Mouse (Mus musculus) gastrocnemius, postnatal 25 days (tissue): ENCODE measurements around the gene Gda. TPM values are rescaled to one million over a fixed set of nuclear protein-coding genes. Genes with fewer than 3 reads are reported as not detected.
A peak's percentile ranks its signal among the peaks of the same experiment; 100 is the strongest.

ENCODE experiments used
- DNase-seq: peaks from one replicate; pipeline ENCODE4 v3.0.0; 2022
- long read RNA-seq, 2 experiments: library from polyadenylated mRNA; stranded (forward); transcript quantifications; one replicate each; pipeline ENCODE4 v2.0.0; 2021
- total RNA-seq, 2 experiments: library from RNA; stranded (reverse); gene quantifications; 1 replicate in 1 of 2; 2 replicates in 1 of 2; pipeline ENCODE4 v1.2.3; 2021

Gene Gda
- total RNA-seq = 1 to 10 TPM; 4.9 to 8.5 TPM
- long read RNA-seq, experiment 1 = 0 reads
- long read RNA-seq, experiment 2, partial matches to known transcripts = 0 of 3 reads
- long read RNA-seq, experiment 2, other reads (novel, unspliced or antisense) = 3 of 3 reads

DNA sequence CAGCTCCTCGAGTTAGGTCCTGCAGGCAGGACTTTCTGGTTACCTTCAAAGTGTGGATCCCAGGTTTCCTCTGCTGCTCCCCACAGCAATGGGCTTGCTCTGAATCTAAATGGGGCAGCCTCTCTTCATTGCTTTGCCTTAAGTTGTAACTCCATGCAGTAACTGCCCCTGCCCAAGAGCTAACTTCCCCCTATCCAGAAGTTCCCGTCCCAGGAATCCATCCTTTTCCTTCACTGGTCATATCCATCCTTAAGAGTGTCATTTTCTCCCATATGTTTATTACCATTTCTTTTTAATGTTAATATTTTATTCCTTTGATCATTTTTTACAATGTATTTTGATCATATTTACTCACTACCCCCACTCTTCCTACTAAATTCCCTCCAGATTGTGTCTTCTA, at the start of gene Gda:
Gda (minus strand) TSS at position 101 of the 400 bp plus-strand sequence.
- DNase-seq = no peak

DNA sequence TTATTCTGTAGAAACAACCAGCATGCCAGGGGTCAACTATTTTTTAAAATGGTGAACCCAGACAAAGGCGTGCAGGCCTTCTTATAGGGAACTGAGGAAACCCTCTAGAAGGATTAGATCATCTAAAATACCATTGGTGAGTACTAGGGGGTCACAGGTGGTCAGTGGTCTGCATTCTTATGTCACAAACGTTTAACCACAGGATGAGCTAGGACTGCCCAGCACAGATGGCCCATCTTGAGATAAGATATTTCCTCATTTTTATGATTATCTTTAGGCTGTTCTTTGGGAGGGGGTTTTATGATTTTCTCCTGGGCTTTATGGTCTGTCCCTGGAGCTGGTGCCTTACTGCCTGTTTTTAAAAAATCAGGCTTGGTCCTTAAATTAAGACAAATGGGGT, 47.0 kb upstream of the Gda start:
- no peak for DNase-seq

DNA sequence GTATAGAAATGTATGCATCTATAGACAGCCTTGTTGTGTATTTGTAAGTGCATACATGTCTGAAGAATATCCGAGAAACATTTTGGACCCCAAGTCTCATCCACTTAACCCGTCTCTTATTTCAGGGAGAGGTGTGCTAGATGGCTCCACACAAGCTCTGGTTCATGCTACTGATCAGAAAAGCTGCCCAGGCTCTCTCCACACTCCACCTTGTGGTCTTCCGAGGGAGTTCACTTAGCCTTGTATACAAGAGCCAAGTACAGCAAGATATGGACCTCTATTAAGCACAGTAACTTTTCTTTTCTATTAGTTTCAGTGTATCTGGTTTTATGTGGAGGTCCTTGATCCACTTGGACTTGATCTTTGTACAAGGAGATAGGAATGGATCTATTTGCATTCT, 36.9 kb upstream of the Gda start:
- no peak for DNase-seq

DNA sequence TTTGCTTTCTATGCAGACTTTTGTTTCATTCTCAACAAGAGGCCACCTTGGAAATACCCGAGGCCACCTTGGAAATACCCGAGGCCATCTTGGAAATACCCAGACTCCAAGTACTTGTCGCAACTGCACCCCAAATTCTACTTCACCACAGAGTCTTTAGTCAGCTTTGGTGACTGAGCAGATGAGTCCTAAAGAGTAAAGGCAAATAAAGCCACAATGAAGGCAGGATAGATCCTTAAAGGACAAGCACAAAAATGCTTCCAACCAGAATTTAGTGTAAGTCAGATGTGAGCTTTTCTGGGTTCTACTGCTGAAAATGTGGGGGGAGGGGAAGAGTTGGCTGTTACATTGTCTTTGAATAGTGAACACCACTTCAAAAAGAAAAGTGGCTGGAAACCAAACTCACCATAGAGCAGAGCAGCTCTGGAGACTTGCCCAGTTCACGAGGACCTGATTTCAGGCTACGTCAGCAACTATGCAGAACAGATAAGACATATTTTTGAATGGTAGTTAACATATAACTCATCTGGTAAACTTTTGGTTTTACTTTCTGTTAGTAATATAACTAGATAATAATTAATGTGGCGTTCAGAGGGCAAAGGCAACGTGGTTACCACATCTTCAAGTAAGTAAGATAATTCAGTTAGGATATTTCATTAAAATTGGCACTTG, 34.5 kb upstream of the Gda start:
- no peak for DNase-seq

DNA sequence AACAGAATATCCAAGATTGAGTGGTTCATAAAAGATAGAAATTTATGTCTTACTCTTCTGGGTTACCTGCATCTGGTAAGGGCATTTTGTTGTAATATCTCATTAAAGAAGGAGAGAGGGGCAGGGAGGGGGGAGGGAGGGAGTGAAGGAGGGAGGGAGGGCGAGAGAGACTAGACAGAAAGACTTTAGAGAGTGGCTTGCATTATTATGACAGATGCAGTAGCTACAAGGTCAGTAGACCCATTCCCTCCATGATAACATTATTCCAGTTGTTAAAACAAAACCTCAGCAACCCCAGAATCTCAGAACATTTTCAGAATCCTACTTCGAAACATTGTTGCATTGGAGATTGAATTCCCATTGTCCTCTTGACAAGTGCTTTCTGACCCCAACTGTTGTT, 33.9 kb upstream of the Gda start:
- DNase-seq = no peak

DNA sequence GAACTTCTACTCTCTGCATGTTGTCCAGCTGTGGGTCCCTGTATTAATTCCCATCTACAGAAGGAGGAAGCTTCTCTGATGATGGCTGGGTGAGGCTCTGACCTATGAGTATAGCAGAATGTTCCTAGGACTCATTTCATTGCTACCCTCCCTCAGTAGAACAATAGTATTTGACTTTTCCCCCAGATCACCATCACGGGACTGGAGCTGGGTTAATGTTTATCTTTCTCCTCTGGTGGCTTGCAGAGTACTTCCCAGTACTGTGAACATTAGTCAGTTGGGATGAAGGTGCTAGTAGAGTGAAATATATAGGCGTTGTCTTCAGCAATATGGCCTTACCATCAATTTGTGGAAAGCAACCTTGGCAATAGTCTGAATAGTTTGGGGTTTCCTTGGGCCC, 31.5 kb upstream of the Gda start:
- no peak for DNase-seq

DNA sequence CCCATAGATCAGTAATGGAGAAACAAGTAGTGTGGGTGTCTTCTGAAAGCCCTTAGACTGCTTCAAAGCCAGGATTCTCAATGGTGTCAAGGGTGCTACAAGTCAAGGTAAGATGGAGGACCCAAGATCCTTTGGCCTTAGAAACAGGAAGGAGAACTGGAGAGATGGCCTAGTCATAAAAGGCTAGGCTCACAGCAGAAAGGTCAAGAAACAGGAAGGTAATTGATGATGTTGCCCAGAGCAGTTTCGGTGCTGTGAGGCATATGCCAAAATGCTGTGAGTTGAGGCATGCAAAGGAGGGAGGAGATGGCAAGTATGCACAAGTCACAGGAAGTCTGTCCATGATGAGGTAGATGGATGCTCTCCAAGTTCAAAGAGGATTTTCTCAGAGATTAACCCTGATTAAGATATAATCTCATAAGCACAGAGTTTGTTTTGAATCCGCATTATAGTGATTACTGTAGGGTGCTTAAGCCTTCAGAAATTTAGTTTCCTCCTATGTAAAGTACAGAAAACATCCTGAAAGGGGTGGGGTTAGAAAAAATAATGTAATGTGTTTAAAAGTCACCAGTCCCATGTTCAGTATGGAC, 26.2 kb upstream of the Gda start:
- DNase-seq = no peak

DNA sequence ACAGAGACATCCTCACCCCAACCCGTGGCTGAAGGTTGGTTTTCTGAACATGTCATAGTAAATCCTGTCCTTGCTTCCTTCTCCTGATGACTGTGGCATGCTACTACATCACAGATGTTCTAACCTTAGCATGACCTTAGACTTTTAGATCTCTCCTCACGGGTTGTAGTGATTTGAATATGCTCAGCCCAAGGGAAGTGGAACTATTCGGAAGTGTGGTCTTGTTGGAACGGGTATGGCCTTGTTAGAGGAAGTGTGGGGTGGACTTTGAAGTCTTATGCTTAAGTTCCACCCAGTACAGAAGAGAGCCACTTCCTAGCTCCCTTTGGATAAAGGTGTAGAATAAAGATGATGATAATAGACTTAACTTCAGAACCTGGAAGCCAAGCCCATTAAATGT, 22.6 kb upstream of the Gda start:
- no peak for DNase-seq

DNA sequence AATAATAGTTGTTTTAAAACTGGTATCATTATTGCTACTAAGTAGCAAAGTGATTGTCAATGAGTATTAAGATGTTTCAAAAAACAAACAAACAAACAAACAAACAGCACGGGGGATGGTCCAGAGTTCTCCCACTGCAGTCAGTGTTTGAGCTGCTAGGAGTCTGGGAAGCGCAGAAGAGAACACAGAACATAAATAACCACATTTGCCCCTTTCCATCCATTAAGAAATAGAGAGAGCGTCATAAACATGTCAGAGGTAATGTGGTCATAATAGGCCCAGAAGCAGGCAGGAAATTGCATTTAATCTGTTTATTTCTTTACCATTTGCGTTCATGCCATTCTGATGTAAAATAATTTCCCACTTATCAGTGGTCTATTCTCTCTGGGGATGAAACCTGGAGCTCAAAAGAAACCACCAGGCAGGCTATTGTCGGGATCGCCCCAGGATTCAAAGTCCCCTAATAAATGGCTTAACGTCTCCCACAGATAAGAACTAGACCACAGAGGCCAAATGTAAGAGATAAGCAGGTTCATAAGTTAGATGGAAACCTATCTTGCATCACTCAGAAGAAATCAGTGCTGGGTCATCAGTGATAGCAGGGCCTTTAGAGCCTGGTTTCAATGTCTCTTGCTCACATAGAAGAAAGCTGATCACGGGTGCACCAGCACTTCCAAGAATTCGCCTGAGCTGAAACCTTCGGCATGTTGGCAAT, 20.7 kb upstream of the Gda start:
- no peak for DNase-seq

DNA sequence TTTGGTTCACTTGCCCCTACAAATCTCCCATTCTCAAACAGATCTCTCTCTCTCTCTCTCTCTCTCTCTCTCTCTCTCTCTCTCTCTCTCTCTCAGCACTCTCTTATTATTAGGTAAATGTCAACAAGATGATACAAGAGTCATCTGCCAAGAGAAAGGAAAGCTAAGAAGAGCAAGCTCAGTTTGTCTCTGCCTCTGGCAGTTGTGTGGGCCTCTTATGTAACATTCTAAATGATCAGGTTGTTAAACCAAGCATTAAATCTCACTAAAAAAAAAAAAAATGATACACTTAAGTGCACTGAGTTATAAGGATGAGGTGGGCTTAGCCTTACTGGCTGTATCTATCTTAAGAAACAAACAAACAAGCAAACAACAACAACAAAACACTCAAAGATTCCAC, 18.1 kb upstream of the Gda start:
- DNase-seq = no peak

DNA sequence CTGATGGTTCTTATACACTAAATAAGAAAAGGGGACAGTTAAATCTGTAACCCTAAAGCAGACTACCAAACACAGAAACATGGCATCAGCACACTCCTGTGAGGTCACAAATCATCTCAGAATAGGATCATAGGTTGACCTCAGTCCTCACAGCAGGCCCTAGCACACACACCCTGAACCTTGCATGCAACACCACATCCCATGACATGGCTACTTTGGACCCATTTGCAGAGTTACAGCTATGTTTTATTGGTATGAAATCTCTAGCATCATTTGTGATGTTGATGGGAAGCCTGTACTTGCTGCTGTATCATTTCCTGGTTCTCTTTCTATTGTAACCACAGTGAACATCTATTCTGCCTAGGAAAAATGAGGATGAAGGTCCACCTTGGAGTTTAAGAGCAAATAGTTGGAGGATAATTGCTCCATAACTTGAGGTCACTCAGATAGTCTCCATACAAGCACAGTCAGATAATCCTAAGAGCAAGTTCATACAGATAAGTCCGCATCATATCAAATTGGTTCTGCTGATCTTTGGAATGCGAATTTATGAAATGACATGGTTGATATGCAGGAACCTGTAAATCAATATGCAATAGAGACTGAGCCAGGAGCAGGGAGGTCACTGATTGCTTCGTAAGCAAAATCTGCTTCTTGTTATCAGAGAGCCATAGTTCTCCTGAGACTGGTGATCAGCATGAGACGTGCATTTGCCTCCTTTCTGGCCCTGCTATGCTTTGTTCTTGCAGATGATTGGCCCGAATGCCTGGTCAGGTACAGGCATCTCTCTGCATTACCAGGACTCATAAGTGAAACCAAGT, 14.1 kb upstream of the Gda start:
- no peak for DNase-seq

DNA sequence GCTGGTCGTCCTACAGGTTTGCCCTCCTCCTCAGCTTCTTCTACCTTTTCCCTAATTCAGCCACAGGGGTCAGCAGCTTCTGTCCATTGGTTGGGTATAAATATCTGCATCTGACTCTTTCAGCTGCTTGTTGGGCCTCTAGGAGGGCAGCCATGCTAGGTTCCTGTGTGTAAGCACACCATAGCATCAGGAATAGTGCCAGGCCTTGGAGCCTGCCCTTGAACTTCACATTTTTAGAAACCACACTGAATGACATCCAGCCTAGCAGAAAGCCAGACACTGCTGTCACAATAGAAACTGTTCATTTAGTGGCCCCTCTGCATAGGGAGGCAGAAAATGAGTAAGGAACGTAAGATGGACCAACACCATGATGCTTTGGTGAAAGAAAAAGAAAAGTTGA, 8.9 kb upstream of the Gda start:
- DNase-seq = no peak

DNA sequence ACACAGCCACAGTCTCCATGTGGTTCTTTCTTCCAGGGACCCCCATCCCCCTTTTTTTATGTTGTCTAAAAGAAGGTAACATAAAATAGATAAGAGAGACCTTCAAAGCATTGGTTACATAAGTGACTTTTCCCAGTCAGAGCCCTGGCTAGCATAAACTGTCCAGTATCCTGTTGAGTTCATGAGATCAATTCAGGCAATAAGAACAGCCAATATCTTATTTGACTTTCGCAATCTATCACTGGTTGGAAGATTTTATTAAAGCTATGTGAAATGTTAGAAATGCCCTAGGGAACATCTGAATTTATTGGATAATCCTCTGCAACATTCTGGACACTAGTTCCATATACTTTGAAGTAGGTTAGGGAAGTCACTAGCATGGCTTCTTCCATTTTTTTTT, 7.8 kb upstream of the Gda start:
- no peak for DNase-seq

DNA sequence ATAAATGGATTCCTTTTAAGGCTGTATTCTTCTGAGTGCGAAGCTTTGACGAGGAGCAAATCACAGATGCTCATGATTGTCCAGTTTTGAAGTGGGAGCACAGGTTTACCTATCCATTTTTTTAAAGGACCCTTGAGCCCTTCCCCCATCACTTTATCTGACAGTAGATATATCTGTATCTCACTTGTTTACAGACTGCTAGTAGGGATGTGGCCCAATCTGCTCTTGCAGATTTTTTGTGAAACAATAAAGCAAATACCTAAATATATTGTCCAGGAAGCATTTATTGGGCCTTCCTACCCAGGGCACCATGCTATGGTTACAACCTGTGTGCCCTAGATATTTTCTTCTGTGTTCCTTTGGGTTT, 6.8 kb upstream of the Gda start:
- no peak for DNase-seq

DNA sequence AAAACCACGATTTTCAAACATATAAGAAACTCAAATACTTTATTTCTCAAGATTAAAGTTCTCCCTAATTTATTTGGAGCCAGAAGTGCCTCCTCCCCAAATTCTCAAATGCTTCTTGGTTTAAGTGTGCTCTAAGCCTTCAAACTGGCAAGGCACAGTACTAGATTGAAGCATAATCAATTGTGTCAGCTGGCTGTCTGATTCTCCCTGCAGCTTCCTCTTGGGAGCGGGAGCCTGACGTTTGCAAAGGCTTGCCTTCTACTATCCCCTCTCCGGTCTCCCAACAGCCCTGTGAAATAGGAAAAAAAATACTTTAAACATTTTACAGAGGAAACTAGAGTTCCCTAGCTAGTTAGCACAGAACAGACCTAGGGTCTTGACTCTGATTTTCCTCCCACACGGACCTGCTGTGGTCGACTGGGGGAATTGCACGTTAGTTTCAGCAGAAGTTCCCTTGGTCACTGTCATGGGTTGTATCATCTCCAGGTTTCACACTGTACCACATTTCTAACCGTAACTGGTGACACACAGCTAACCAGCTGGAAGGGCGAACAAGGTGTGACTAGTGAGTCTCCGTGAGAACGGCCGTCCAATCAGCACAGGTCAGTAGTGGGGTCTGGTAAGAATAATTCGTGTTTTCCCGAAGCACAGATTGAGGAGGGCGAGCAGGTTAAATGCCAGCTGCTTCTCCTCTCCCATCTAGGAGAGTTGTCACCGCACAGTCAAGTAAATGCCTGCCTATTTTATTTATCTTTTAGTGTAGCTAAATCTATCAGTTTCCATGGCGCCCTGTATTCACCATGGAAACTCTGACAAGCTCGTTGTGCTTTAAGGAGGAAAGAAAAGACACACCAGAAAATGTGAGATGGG, 6.2 kb upstream of the Gda start:
- DNase-seq = no peak

DNA sequence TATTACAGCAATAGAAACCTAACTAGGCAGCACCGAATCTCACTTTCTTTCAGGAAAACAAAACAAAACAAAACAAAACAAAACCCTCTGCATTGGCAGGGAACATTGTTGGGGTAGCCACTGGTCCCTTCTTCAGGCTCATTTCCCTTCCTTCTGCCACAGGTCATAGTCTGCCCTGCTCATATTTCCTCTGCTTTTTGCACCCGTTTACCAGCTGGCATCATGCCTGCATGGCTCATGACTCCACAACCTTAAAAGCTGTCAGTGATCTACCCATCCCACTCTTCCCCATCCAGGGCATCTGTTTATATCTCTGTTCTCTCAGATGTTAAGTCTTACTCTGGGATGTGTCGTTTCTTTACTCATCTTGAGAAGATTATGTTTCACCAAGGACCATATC, 5.3 kb upstream of the Gda start:
- no peak for DNase-seq

DNA sequence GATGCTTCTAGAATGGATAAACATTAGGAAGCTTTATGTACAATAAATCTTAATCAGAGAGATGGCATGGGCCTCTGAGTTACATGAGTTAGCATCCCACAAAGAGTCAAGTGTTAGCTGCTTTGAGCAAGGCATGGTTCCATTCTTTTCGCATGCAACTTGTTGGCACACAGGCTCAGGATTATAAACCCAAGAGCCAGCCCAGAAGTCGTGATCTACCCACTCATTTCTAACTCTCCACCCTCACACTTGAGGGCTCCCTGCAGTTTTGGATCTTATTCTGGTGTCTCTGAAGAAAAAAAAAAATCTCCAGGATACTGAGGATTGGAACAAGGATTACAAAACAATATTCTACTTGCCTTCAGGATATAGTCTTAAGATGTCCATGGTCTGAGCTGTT, 4.5 kb upstream of the Gda start:
- DNase-seq = no peak

DNA sequence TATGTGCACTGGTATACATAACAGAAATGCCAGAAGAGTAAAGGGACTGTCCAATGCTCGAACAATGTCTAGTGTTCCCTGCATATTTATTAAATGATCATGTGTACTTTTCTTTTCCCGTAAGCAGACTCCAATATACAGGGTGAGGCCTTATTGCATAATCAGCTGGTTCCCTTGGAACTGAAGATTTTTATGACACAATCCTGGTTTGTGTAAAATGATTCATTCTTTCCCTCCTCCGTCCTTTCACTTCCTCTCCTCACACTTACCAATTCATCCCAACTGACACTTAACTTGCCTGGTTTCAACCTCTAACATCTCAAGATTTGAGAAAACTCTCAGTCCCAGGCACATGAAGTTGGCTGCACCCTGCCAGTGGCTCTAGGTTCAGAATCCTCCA, 3.5 kb upstream of the Gda start:
- DNase-seq = no peak

DNA sequence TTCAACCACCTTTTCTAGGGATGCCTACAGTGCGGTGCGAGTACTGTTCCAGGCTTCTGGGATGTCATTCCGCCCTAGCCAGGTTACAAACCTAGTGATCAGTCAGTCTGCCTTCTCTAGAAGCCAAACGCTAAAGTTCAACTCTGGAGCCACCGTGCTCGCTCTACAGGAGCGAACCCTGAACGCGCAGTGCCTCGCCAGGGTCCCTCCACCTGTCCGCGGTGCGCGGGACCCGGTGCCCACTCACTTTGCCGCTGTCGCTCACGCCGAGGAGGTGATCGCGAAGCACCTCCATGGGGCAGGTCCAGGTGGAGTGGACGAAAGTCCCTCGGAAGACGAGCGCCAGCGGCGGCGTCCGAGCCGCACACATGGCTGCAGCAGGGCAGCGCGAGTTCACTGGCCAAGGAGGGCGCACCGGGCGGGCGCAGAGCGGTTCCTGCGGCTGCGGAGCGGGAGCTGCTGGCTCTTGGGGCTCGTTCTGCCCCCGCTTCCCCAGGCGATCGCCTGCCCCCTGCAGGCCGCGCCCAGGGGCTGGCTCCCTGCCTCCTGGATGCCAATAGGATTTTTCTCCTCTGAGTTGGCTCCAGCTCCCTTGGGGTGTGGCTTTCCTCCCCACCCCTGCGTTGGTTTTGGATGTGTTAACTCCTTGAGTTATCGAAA, 994 bp downstream of the Gda start:
- peak; percentile 78 for DNase-seq

DNA sequence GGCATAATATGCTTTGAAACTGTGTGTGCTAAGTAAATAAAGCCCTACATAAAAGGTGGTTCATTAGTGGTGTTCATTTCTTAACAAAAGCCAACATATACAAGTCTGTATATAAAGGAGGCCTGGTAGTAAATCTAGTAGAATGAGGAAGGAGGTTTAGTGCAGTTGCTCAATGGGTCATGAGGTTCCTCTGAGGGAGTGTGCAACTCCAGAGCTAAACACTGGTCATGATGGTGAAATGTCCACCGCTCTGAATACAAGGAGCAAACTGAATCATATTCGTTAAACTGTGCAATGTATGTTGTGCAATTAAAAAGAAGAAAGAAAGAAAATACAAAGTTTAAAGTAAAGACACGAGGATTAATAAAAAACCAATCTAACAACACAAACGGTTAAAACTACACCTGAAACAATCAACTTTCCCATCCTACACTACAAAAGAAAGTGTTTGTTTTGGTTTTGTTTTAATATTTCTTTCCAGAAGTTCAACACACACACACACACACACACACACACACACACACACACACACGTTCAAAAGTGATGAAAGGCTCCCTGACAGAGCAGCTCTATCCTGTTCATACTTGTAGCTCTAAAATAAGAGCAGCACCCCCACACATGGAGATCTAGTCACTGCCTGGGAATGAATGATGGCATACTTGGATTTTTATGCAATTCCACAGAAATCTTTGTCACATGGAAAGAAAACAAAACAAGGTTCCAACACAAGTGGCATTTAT, 11.9 kb downstream of the Gda start:
- DNase-seq = no peak

DNA sequence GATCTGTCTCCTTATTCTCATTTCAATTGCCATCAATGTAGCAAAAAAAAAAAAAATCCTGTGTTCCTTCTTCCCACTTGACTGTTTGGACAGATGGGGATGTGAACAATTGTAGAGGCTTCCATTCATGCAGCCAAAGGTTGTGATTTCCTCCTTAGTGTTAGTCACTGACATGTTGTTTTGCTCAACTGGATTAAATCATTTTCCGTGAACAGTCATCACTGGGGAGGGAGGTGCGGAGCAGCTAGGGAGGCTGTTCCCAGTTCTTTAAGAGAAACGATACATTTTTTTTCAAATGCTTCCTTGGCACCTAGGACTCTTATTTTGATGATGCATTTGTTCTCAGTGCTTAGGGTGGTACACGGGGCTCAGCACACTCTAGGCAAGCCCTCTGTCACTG, 15.8 kb downstream of the Gda start:
- peak; percentile 8 for DNase-seq
